In genomic region chrX:134756434-134757292, GRCm38 (mm10) we compare ENCODE assay signal across 8 mouse cellular contexts. TPM values are rescaled to one million over a fixed set of nuclear protein-coding genes. Genes with fewer than 3 reads are reported as not detected.
DNase-seq lines count a peak whose midpoint lies in the region; ATAC-seq lines count a peak whose summit lies in the region.

Armcx3 (plus strand) TSS chrX:134756595.

- peak within 1 kb of the TSS; percentile 56 for H3K4me3 ChIP-seq in hindbrain, embryonic 12.5 days

- DNase-seq in R1 (ENCODE audit: low read depth, low spot score), result peak; percentile 73
- DNase-seq in cerebellum, adult 9-10 months, result peak; percentile 66
- DNase-seq in frontal cortex, postnatal 10 days (ENCODE audit: low spot score in 2 of 2), result peak; percentile 27 to 54
- DNase-seq in layer of hippocampus, postnatal 25 days (ENCODE audit: extremely low spot score in 1 of 2, low spot score in 1 of 2), result peak; percentile 13 to 34
- DNase-seq in lung, postnatal 14 days, result peak; percentile 63
- DNase-seq in ovary, postnatal 36 days (ENCODE audit: low spot score), result peak; percentile 51
- DNase-seq in urinary bladder, postnatal 25 days (ENCODE audit: low spot score), result peak; percentile 21

- peak within 1 kb of the TSS; percentile 51 for H3K4me2 ChIP-seq in hindbrain, embryonic 12.5 days (replicated peaks)

- ATAC-seq in hindbrain, embryonic 12.5 days (ENCODE audit: low FRiP score), result peak; percentile 88

- WGBS in hindbrain, embryonic 12.5 days, result 30% methylated on average over 41 of the region's 46 CpGs

- peaks cover 5% of the 10 kb centered on the region for H3K27me3 ChIP-seq in hindbrain, embryonic 12.5 days

- no peaks in the 10 kb centered on the region for H3K9me3 ChIP-seq in hindbrain, embryonic 12.5 days (replicated peaks)

- 0 out of 2 replicates have a peak, but pooled peaks cover 6% of the 10 kb centered on the region for H3K4me1 ChIP-seq in hindbrain, embryonic 12.5 days

- peak within 1 kb of the TSS; percentile 71 for H3K9ac ChIP-seq in hindbrain, embryonic 12.5 days

- H3K27ac ChIP-seq in hindbrain, embryonic 12.5 days, result peak within 1 kb of the TSS; percentile 74

- no peaks in the 10 kb centered on the region for H3K36me3 ChIP-seq in hindbrain, embryonic 12.5 days

RNA-seq across cellular contexts. Expression of gene Armcx3, which starts in this region (rescaled TPM):
- polyA plus RNA-seq in hindbrain, embryonic 12.5 days (2016; fragmentation: Nextera tagmentation; extraction: Ambion mirVana), result 62.5 and 71.3 TPM in 2 replicates
- total RNA-seq in layer of hippocampus, postnatal 25 days (2021), result 10 to 100 TPM; 78.1 to 85.7 TPM

Comparison
In these comparisons a context has a peak if more than half of its experiments do, and no peak if none do; other contexts are left out.
1. Peak in every context shown above with its lines: DNase-seq, ATAC-seq, H3K4me3 ChIP-seq and H3K27ac ChIP-seq.
2. DNase-seq: peak in every context shown above with its lines; median percentile 73 in R1; 66 in cerebellum, adult 9-10 months; 63 in lung, postnatal 14 days; 51 in ovary, postnatal 36 days; 40 in frontal cortex, postnatal 10 days; 24 in layer of hippocampus, postnatal 25 days; 21 in urinary bladder, postnatal 25 days.